In the genomic region with DNA sequence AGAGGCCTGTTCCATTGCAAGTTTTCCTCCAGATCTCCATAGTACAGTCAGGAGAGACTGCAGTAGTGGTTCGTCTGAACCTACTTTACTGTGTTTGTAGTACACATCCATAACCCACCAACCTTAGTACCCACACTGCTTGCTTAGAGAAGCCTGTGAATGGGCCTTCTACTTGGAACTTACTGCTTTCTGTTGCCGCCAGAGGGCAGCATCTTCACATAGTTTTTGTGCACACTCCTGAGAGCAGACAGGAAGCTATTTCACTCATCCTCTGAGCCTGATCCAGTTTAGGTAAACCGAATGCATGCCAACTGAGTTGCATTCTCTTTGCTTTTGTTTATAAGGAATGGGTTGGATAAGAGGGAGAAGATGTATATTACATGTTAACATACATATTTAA, we compare ENCODE assay signal across 8 mouse cellular contexts.
DNase-seq lines count a peak whose midpoint lies in the region; ATAC-seq and TF ChIP-seq lines count a peak whose summit lies in the region.

No protein-coding gene starts in this region.

- H3K4me2 ChIP-seq in lung, embryonic 14.5 days: no peak overlapping the region

- no peak overlapping the region for H3K9ac ChIP-seq in lung, embryonic 14.5 days

- no peak overlapping the region for H3K27ac ChIP-seq in lung, embryonic 14.5 days (ENCODE audit: low read depth)

- peak; percentile 90 for TF ChIP-seq CTCF in lung, embryonic 14.5 days (IDR thresholded peaks at IDR 0.05; ENCODE audit: low read depth)

- H3K4me1 ChIP-seq in lung, embryonic 14.5 days (ENCODE audit: insufficient read depth): no peaks in the 10 kb centered on the region

- ATAC-seq in granulocyte monocyte progenitor cell, adult 5-6 weeks (replicated peaks; ENCODE audit: poor library complexity, severe bottlenecking): peak; percentile 47
- peak; percentile 28; the same call in 1 of the 2 replicates for ATAC-seq in lung, embryonic 14.5 days (ENCODE audit: insufficient read depth)

- no peaks in the 10 kb centered on the region for H3K27me3 ChIP-seq in lung, embryonic 14.5 days (ENCODE audit: insufficient read depth, low read length)

- H3K9me3 ChIP-seq in lung, embryonic 14.5 days (ENCODE audit: low read depth, low read length): no peaks in the 10 kb centered on the region

- no peak overlapping the region for H3K4me3 ChIP-seq in lung, embryonic 14.5 days (ENCODE audit: low read depth, low read length)

- DNase-seq in CD4-positive, CD25-positive, alpha-beta regulatory T cell, adult 2 months (ENCODE audit: low read depth, low spot score): peak; percentile 89
- DNase-seq in adrenal gland, adult (ENCODE audit: inconsistent age in 2 of 2, low spot score in 1 of 2): peak; percentile 68 to 92
- peak; percentile 88 for DNase-seq in embryo, embryonic 10.5 days (ENCODE audit: low spot score)
- peak; percentile 88 to 89 for DNase-seq in kidney, postnatal 4 days
- DNase-seq in lung, embryonic 14.5 days: peak; percentile 93
- peak; percentile 58 for DNase-seq in ovary, postnatal 14 days (ENCODE audit: low spot score)
- peak; percentile 88 for DNase-seq in thymus, postnatal 4 days

- H3K36me3 ChIP-seq in lung, embryonic 14.5 days (ENCODE audit: insufficient read depth): no peaks in the 10 kb centered on the region

- 14% methylated on average over 3 of the region's 3 CpGs for WGBS in lung, embryonic 14.5 days
